Mouse (Mus musculus) T-cell, adult 66 days (primary cell): ENCODE measurements around the gene Bik. TPM values are rescaled to one million over a fixed set of nuclear protein-coding genes. Genes with fewer than 3 reads are reported as not detected.

Experiments
- total RNA-seq, 2 experiments: library from RNA; stranded (reverse); gene quantifications; 3 replicates in 1 of 2; 4 replicates in 1 of 2; pipeline ENCODE4 v1.2.4; 2023

Gene Bik
- 1 to 10 TPM; 4.3 to 5.7 TPM for total RNA-seq

GRCm38 (mm10) chr15:83526424-83527091 is at the start of gene Bik:
TSS of gene Bik (plus strand) at chr15:83526862.

GRCm38 (mm10) chr15:83510805-83511405 is 15.8 kb upstream of the Bik start, which contains the start of gene Ttll1:
TSS of gene Ttll1 (minus strand) at chr15:83510893.

DNA sequence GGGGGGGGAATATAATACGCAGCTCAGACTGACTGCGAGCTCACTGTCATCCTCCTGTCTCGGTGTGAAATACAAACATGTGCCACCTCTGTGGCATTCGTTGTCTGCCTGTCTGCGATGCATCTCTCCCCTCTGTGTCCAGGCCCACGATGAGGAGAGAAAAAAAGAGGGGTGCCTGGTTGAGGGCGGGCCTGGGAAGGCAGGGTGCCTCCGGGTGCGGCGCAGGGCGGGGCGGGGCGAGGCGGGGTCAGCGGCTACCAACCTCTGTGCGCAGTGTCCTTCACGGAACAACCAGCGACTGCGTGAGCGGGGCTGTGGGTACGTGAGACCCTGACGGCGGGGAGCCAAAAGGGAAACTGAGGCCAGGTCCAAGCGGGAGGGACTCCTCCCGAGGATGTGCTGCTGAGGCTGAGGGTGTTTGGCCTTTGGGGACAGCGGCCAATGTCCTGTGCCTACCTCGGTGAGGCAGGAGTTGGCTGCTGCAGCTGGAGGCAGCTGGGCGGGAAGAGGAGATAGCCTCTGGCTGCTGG is 36.7 kb downstream of the Bik start, which contains the start of the genes Tspo and Mcat:
Gene Tspo, plus strand, starts transcription at position 266 of the 530 bp plus-strand sequence.
Gene Mcat, minus strand, starts transcription at position 461 of the 530 bp plus-strand sequence.

Other genes with a start within 250 kb of the Bik start
- 1 to 10 TPM; 6.6 to 7.7 TPM for gene Arfgap3, start 176.6 kb upstream of the Bik start, total RNA-seq
- 10 to 100 TPM; 28.9 to 37.0 TPM for gene Pacsin2, start 62.3 kb upstream of the Bik start, total RNA-seq
- 1 to 10 TPM; 7.6 to 8.0 TPM for gene Ttll1, start 16.0 kb upstream of the Bik start, total RNA-seq
- gene Tspo, start 36.7 kb downstream of the Bik start, total RNA-seq = 100 to 1,000 TPM; 119 to 122 TPM
- 10 to 100 TPM; 17.6 to 17.9 TPM for gene Mcat, start 36.9 kb downstream of the Bik start, total RNA-seq
- 10 to 100 TPM; 25.6 to 27.9 TPM for gene Ttll12, start 68.3 kb downstream of the Bik start, total RNA-seq
- gene Scube1, start 198.2 kb downstream of the Bik start, total RNA-seq = not detected